Mouse (Mus musculus): Measurements from ENCODE around the gene Papss2.

- TF ChIP-seq POLR2A (IDR thresholded peaks at IDR 0.05; ENCODE audit: borderline replicate concordance, extremely low read depth, insufficient read depth, insufficient read length, poor library complexity, severe bottlenecking) (no peak), CTCF (IDR thresholded peaks at IDR 0.05; ENCODE audit: borderline replicate concordance, extremely low read depth, insufficient read depth, insufficient read length) (no peak)
Observed at GRCm38 (mm10) chr19:32572191-32572590, 23.4 kb upstream of the Papss2 start.

Measured in brain, embryonic 14.5 days (tissue).